Mouse (Mus musculus) c-Kit-positive CD71-positive TER-119-negative erythroid progenitor cells, embryonic 14.5 days (primary cell): Measurements from ENCODE around the gene Fbxw7.
A peak's percentile ranks its signal among the peaks of the same experiment; 100 is the strongest.

Source experiments
- DNase-seq: peaks from one replicate; pipeline ENCODE4 v3.0.0-alpha.2; 2013; ENCODE audit warnings: low read depth

The Fbxw7 gene

DNA sequence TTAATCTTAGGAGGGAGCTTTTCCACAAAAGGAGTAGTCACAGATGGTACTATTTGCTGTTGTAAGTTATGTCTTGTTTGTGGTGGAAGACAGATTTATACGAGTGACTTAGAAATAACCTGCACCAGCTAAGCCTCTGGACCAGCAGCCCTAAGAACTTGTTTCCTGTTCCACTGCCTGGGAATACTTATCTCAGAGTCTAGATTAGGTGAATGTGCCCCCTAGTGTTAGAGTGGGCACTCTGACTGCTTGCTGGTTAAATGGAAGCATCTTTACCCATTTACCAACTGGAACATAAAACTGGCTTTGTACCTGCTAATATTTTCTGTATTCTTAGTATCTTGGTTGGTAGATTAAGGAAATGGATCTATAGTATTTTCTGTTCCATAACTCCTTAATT, 74.6 kb downstream of the Fbxw7 start:
- peak; percentile 13 for DNase-seq

DNA sequence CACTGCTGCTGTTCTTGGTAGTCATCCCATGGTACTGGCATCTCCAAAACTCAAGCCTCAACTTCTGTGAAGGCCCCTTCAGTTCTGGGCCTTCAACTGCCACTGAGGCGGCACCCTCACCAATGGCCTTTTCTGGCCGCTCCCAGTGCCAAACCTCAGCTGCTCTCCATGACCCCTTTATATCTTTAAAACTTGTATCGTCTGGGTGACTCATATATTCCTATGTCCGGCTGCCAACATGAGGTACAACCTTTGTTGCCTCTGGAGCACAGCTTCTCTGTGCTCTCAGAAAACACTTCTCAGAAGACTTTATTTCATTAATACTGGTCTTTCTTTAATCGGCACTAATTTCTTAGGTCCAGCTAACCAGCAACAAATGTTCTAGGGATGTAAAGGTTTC, 75.9 kb downstream of the Fbxw7 start:
- DNase-seq = no peak

DNA sequence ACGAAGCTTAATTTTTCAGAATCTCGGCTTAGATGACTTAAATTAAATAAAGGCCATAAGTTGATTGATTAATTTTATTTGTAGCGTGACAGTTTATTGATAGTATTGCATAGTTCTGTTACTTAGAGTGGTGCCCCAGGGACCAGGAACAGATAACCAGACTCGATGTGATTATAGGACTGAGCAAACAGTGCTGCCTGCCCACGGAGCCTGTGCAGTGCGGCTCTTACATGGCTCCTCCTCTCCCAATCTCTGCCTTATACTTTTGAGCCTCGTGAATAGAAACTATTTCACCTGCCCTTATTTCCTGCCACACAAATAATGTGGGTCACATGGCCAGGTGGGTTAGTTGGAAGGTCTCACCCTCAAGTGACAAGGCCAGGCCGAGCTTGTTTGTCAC, 82.9 kb downstream of the Fbxw7 start:
- no peak for DNase-seq

DNA sequence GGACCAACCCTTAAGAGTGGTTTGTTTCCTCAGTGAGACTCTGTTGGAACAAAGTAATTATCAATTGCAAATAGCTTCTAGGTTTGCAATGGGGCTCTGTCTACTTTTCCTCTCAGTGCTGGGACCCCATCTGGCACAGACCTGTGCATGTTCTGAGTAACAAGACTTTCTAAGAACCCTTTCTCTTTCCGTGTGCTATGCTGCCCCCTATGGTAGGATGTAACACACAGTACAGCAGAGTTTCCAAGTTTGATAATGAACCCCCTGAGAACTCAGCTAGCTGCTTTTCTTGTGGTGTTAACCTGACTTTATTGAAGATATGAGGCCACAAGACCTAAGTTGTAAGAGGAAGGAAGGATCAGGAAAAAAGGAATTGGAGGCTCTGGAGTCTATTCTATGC, 91.5 kb downstream of the Fbxw7 start:
- peak; percentile 46 for DNase-seq

DNA sequence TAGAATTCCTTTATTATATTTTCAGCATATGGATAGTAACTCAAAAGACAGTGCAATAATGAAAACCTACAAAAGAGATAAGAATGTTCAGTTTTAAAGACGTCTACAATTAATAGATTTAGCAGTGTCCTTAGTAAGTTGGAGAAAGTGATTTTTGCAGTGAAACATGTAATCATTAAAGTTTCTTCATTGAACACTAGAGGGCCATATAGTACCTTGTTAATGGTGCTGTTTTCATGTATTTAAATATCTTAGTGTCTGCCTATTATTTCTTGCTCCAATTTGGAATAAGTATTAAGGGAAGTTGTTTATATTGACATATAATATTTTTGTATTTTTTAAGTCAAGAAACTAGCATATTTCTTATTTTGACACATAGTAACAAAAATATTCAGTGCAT, 99.2 kb downstream of the Fbxw7 start:
- DNase-seq = no peak

DNA sequence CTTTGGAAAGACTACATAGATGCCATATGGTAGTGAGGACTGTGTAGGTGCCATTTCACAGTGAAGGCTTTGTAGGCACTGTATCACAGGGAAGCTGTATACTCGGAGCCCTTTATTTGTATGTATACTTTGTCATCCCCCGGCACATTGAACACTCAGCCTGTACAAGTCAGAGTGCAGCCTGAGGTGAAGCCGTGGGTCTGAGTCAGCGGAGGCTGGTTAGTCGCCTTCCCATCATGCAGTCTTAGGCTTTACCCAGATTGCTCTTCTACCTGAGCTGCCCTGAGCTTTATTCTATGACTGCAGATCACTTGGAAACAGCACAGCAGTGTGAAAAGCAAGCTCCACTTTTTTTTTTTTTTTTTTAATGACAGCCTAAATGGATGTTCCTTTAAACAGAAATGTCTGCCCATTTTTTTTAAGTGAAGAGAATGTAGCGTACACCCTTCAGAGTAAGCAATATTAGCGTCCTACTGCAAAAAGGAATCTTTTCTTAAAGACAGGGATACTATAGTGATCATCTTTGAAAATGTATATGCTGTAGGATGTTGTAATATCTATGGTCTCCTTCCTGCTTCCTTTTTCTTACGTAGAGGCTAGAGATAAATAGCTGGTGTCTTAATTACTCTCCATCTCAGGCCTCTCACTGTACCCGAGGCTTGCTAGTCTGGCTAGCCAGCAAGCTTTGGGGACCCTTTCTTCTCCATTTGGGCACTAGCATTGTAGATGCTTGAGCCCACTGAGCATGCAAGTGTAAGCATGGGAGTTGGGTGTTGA, 103.0 kb downstream of the Fbxw7 start:
- DNase-seq = no peak

DNA sequence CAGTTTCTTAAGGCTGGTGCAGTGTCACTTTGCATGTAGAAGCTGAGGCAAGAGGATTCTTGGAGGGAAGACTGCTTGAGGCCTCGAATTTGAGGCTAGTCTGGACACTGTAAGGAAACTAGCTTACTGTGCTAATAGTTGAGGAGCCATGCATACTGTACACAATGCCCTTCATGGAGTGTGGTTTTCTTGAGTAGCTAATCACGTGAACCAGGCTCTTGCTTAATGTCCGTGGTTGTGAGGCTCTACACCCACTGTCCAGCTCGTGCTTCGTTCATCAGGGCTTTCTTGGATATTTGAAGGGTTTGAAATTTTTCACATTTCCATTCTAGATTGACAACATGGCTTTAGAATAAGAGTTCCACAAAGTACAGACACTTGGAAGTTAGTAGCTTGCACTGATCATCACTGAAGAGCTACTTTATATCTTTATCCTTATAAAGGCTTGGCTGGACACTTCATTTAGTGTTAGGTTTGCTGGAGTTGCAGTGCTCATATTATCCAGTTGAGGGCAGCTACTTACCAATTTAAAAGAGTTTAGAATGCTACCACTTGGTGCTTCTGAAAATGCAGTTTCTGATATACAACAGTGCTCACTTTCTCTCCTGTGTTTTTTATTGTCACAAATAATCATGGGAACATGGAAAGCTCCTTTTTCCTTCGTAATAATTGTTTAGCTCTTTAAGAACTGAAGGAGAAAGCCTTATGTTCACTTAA, 106.8 kb downstream of the Fbxw7 start:
- peak; percentile 24 for DNase-seq

DNA sequence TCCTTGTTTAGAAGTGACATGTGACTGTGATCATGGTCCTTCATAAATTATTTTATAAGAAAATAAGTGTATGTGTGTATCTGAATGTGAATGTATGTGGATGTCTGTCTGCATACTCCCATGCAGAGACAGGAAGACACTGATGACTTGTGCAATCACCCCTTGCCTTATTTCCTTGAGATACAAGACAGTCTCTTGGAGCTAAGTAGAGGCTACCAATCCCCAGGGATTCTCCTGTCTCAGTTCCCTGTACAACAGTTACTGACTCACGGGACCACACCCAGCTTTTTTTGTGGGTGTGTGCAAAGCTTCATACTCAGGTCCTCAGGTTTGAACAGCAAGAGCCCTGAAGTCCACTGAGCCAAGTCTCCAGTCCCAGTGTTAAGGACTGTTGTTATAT, 108.2 kb downstream of the Fbxw7 start:
- DNase-seq = no peak

DNA sequence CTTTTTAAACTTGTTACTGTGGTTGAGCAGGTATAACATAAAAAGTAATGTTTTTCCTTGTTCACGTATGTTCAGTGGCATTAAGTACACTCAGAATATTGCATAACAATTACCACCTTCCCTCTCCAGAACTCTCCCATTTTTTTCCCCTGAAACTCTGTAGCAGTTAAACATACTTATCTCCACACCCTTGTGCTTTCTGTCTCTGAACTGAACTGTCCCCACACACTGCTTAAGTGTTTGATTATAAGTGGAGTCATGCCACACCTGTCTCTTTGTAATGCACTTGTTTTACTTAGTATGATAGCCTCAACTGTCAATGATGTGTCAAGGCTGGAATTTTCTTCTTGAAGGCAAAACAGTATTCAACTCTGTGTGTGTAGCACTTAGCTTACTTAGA, 108.6 kb downstream of the Fbxw7 start:
- DNase-seq = no peak

DNA sequence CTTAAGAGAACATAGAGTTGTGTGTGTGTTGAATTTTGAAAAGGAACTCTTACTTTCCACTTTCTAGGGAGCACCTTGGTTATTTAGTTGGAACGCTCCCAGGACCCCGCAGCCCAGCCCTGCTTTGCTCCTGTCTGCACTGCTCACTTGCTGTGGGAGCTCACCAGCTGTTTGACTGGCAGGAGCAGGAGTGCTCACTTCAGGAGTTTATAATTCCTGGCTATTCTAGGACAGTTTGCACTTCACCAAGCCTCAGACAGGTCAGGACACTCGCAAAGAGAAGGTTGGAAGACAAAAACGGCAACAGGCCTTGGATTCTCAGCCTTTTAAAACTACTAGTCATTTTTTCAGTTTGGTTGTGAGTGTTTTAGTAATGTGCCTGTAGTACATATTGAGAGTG, 110.2 kb downstream of the Fbxw7 start:
- no peak for DNase-seq

DNA sequence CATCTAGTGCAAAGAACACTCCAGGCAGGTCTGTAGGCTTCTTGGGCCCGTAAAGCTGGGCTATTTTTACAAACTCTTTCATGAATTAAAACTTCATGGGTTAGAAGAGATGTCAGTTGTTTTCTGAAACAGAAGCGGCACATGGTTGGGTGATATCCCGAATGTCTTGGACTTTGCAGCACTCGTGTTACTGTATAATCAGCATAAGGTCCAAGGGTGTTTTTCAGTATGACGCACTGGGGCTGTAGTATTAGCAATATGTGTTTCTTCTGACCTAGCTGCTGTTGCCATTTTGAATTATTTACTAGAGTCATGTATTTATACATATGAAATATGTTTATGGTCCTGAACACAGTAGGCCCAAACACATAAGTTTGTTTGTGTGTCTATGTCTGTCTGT, 111.1 kb downstream of the Fbxw7 start:
- DNase-seq = no peak

DNA sequence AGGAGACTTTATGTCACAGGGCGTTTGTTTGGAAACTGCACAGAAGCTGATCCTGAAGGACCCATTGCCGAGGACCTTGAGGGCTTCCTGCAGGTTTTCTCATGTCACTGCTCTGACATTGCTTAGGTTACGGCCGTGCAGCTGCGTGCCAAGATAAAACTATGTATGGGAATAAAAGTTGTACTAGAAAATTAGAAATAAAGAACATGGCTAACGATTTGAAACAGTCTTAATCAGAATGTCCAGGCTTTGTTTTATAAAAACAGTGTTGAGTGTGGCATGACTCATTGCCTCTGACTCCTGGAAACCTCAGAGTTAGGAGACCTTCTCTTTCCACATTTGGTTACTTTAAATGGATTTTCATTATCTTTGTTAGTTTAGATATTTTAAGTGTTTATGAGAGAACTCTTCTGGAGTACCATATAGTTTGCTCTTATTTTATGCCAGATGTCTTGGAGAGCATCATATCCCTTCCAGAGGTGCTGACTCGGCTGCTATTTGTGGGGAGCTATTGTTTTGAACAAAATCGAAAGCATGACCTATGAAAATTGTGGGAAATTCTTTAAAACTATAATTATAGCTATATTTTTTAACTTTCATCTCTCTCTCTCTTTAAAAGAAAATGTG, 112.2 kb downstream of the Fbxw7 start:
- no peak for DNase-seq

DNA sequence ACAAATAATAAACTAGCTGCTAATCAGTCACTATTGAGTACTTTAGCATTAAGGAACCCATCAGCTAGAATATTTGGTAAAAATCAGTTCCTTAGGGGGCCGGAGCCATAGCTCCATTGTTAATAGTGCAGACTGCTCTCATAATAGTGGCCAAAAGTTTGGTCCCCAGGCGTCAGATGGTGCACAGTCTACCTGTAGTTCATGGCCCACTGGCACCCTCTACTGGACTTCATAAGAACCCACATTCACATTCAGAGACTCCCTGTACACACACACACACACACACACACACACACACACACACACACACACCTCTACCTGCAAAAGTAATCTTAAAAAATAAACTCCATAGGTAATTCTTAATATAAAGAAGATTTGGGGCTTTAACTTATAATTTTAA, 112.8 kb downstream of the Fbxw7 start:
- DNase-seq = no peak

DNA sequence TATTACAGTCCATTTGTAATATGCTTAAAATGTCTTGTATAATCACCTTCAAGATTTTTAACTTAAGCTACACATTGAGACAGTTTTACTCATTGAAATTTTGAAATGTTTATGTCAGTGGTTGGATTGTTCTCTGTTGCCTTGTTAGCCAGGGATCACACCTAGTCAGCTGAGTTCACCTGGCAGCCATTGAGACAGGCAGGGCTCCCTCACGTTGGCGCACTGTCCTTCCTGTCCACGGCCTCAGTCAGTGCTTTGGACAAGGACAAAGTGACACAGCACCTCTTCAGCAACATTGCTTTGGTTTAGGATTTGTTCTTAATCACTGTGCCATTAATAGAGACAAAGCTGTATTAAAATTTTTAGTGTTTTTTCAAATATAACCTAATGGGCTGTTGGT, 114.1 kb downstream of the Fbxw7 start:
- DNase-seq = no peak

DNA sequence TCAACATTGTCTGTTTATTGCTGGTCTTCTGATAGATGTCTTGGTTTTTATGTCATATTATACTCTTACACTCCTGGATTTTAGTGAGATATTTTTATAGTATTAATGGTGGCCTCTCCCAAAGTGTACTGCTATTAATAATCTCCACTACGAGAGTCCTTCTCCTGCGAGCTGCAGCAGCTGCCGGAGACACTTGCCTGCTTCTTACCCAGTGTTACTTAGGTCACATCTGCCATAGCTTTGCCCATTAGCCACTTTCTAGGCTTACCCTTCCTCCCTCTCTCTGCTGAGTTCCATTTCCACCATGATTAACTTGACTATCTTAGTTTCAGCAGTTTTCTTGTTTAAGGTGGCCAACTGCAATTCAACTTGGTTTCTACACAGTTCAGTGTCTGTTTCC, 115.6 kb downstream of the Fbxw7 start:
- no peak for DNase-seq

DNA sequence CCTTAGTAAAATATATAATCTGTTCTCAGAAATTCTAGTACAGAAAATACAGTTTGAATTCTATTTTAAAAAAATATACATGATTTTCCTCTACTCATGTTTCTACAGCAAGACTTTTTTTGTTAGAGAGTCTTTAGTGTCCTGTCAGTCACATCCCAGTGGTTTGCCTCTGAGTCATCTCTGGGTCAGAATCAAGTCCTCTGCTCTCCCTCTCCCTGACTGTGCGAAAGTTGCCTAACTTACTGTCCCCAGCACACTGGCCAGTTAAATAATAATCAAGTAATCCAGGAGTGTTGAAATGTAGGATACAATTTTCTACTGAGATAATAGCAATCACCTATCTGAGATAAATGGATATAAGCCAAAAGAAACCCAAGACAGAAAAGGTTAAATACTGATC, 120.7 kb downstream of the Fbxw7 start:
- DNase-seq = no peak

DNA sequence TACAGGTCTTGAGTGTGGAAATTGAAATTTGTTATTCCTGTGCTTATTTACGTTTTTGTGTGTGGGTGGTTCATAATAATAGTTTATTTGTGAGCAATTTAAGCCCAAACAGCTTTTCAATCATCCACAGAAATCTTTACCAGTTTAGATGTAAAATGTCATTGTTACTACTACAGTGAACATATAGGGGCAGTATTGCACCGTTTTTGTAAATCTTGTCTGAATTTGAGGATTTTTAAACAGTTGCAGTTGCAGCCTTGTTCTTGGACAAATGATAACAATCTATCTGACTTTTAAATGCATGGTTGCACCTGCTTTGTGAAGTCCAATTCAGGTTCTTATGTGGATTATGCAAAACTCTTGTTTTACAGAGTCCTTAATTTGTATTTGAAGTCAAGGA, 121.2 kb downstream of the Fbxw7 start:
- DNase-seq = no peak

DNA sequence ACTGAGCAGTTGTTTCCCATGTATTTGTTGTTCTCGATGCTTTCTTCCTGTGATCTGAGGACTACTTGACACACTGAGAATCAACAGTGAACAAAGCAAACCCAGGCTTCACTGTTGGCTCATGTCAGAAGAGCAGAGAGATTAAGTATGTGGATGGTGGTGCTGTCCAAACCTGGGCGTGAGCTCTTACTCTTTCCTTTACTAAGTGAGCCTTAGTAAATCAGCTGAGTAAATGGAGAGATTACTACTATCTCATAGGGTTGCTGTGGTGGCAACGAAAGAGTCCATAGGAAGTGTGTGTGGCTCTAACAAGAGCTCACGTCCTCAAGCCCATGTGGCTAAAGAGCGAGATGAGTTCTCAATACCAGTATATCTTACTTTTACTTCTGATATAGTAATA, 121.9 kb downstream of the Fbxw7 start:
- DNase-seq = no peak

DNA sequence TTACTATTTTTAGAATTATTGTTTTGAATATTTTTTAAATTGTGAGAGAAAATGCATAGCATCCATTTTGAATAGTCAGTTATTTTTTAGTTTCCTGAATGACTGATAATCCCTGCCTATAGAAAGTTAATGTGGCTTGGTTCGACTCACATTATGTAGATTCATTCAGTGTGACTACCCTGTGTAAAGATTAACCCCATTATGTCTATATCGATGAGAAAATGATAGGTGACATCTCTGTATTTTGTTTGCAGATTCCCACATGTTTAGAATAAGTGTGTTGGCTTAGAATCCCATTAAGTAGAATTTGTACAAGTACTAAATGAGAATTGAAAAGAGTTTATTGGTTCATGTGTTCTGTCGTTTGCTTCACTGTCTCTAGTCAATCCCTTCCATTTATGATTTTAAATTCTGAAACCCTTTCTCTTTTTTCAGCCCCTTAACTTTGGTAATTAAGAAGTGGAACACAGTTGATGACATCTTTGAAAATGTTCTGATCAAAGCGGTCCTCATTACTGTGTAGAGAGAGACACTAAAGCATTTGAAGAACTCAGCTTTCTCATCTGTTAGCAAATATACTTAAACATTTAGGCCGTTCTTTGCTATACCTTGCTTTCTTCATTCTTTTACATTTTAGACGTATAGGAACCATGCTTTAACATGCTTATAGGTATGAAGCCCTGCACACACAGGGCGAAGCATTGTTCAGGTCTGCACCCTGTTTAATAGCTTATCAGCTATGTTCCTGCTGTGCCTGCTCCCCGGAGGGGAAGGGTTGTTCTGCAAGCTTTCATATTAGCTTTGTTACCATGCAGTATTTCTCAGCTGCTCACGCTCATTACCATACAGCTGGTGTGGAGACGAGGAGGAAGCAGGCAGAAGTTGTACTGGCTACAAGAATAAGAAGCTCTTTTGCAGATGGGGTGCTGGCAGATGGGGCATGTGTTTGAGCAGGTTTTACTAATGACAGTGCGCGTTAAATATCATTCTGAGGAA, 122.6 kb downstream of the Fbxw7 start:
- no peak for DNase-seq

DNA sequence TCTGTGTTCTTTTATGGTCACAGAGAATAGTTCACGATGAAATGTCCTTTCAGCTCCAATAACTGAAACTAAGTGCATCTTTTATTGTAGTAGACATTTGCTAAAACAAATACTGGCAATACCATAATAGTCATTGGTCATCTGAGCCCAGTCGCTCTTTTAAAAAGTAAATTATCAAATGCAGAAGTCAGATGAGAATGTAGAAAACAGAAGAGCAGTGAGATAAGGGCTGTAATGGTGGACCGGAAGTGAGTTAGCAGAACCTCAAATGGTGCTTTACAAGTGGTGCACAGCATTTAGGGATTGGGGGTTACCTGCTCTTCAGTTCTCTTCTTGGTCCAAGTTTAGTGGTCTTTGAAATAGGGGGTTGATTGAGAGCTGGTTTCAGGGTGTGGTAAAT, 129.9 kb downstream of the Fbxw7 start:
- DNase-seq = no peak

DNA sequence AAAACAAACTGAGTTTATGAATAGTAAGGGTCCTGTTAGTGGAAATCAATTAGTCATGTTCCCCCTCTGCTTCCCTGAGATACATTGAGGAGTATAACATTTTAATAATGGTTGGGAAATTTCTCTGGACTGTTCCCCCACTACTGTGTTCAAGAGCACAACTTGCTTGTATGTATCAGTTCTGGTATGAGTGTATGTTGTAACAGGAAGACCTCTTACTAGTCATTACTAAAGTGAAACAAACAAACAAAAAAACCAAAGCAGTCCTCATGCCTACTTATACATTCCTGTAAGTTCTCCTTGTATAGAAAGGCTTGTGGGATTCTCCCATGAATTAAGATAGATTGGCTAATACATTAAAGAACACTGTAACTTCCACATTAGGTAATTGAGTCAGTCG, 131.3 kb downstream of the Fbxw7 start:
- no peak for DNase-seq

DNA sequence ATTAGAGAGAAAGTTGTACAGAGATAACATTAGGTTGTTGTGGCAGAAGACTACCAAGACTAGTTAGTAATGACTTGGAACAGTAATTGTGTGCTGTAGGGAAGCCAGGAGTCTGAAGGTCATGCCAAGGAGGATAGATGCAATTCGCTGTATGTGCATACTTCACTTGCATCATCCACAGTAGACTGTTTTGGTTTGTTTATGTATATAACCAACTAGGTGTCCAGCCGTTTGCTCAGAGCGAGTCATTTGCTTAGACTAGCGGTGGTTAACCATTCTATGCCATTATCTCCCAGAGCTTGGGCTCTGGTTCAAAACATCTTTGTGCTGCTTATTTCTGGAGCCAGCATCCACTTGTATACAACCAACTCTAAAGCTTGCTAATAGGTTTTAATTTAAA, 134.3 kb downstream of the Fbxw7 start:
- DNase-seq = no peak
